Mouse (Mus musculus): ENCODE measurements at regions not wholly inside any gene's neighbourhood (a gene's known extent, or its start where the extent isn't known, plus 50 kb on each side); places are given as distances from the start of the nearest gene placed in this dataset.

- TF ChIP-seq POLR2A (IDR thresholded peaks at IDR 0.05; ENCODE audit: borderline replicate concordance, extremely low read depth, insufficient read depth, insufficient read length, poor library complexity, severe bottlenecking) (no peak), CTCF (IDR thresholded peaks at IDR 0.05; ENCODE audit: borderline replicate concordance, extremely low read depth, insufficient read depth, insufficient read length) (no peak)
These were observed 99.5 kb downstream of the Mrm1 start for GRCm38 (mm10) chr11:84719781-84720180.

All from brain, embryonic 14.5 days (tissue).